Mouse (Mus musculus): ENCODE data around the gene Sox8.

The Sox8 gene

DNA sequence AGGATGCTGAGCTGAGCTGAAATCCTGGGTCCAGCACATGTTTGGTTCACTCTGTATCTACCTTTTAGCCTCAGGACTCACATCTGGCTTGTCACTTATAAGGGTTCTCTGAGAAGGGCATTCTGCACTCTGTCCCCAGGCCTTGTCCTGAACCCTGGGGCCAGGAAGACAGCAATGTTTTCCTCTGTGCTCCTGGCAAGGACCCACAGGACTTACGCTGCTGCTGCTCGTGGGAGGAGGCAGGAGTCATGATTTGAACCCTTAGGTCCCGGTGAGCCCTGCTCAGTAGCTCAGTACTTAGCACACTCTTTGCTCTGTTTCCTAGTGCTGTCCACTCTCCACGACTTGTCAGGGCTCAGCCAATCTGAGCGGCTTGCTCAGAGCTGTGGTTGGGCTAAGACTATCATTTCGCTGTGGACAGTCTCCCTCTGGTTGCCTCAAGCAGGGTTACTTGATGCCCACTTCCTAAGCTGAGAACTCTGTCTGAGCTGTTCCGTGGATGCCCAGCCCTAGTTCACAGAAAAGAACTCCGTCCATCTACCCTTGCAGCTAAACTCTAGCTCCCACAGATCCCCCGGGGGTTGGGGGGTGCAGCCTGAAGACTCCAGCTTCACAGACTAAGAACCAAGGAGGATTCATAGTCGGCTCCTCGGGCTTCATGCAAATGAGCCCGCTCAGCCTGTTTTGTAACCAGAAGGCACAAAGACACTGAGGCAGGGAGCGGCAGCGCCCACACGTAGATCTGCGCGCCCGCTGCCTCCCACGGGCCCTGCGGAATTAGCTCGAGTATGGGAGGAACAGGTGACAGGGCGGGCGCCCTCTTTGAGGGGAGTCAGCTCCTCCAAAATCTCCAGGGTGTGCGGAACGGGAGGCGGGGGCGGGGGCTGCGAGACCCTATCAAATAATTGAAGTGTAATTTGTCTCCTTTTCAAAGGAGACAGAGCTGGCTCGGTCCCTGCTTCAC, 14.5 kb downstream of the Sox8 start:
- peak; percentile 30 for DNase-seq (ENCODE audit: low read depth, low spot score)

DNA sequence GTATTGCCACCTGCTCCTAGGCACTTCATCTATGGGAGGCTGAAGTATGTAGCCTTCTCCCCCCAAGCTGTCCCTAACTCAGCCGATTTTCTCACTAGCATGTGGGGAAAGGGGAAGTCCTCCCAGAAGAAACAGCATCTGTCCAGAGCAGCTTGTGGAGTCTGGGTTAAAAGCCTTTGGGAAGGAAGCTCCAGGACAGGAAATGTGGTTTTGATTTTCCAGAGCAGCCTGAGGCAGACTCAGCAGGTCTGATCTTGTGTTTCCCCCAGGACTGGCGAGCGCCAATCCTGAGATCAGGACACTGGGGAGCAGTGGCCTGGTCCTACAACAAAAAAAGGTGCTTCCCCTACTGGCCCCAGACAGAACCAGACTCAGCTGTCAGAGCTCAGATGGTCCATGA, 15.3 kb downstream of the Sox8 start:
- DNase-seq (ENCODE audit: low read depth, low spot score): no peak

DNA sequence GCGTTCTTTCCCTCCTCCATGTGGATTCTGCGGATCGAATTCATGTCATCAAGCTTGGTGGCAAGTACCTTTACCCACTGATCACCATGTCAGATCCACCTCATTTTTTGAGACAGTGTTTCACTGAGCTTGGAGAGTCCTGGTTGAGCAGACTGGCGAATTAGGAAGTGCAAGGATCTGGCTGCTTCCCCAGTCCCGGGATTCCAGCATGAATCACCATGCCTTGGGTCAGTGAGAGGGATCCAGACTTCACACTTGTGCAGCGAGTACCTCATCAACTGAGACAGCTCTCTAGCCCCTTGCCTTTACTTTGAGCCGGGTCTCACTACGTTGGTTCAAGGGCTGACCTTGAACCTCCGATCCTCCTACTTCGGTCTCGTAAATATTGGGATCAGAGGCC, 19.2 kb downstream of the Sox8 start:
- DNase-seq (ENCODE audit: low read depth, low spot score): no peak

DNA sequence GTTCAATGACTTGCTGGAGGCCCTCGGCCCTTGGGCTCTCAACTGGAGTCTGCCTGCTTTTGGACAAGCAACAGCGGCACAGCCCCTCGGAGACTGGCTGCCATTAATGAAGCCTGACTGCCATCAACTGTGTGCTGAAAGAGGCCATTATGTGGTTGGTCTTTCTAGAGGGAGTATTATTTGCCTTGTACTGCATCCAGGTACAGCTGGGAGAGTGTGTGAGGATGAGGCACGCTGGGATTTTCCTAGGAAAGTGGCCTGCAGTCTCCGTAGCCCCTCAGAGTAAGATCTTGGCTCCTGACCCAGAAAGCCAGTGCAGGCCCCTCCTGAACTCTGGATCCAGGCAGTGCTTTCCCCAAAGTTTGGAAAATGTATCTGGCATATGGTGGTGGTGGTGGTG, 20.5 kb downstream of the Sox8 start:
- DNase-seq (ENCODE audit: low read depth, low spot score): no peak

DNA sequence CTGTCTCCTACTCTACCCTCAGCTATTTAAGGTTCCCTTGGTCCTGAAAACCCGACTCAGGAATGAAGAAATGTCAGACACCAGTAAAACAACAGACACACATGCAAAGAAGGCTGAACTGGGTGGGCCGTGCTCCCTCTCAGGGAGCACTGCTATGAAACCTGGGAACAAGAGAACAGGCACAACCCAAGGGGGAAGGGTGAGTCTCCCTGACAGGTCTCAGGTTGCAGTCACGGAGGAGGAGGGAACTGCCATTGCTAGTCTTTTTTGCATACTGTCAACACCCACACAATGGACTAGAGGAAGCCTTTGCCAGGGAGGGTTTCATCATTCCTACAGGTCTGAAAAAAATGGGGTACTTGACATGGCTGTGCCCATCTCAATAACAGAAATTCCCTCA, 23.5 kb downstream of the Sox8 start:
- peak; percentile 45 for DNase-seq (ENCODE audit: low read depth, low spot score)

GRCm38 (mm10) chr17:25541768-25542167, 28.7 kb downstream of the Sox8 start:
- DNase-seq (ENCODE audit: low read depth, low spot score): no peak

GRCm38 (mm10) chr17:25540731-25541130, 29.8 kb downstream of the Sox8 start:
- no peak for DNase-seq (ENCODE audit: low read depth, low spot score)

DNA sequence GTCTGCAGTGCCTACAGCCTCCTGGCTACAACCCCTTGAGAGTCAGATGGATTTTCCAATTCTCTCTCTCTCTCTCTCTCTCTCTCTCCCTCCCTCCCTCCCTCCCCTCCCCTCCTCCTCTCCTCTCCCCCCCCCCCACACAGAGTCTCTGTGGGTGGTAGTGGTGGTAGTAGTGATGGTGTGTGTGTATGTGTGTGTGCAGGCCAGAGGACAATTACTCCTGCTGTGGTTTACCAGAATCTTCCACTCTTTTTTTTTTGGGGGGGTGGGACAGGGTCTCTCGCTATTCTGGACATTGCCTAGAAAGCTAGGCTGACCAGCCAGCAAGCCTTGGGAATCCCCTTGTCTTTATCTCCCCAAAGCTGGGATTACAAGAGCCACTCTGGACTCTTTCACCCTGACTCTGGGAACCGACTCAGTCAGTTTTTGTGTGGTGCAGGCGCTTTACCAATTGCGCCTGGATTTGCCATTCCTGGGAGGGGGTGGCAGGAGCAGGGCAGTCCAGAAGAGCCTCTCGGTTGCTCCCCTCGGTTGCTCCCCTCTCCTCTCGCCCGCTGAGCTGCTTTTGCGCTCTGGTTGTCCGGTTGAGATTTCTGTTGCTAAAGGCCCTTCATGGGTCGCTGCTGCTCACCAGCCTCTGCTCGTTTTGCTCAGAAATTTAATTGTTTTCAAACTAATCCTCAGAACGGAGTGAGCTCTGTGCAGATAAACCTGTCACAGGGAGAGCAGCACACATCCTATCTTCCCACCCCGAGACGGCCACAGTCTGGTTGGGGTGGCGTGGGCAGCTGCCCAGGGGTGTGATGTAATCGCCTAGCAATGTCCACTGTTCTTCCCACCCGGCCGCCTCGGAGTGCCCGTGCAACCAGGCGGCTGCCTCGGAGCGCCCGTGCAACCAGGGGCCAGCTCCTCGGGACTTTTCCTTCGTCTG, 31.3 kb downstream of the Sox8 start:
- DNase-seq (ENCODE audit: low read depth, low spot score): no peak

- no peak for DNase-seq (ENCODE audit: low read depth, low spot score)
These were observed 40.0 kb downstream of the Sox8 start for GRCm38 (mm10) chr17:25530357-25531022.

DNA sequence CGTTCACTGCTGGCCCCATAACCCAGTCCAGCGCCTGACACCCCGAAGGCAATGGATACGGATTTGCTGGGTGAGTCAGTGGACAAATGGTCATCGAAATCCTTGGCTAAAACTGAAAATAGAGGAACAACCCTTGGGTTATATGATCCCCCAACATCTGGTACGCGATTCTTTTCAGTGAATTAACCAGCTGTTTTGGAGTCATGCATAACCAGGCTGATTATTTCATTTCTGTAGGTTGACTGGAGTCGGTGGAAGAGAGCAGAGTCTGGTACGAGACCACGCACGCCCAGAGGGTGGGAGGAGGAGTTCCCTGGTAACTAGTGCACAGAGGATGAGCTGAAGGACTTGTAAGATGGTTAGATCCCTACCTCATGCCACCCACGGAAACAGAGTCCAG, 48.4 kb downstream of the Sox8 start:
- no peak for DNase-seq (ENCODE audit: low read depth, low spot score)

DNA sequence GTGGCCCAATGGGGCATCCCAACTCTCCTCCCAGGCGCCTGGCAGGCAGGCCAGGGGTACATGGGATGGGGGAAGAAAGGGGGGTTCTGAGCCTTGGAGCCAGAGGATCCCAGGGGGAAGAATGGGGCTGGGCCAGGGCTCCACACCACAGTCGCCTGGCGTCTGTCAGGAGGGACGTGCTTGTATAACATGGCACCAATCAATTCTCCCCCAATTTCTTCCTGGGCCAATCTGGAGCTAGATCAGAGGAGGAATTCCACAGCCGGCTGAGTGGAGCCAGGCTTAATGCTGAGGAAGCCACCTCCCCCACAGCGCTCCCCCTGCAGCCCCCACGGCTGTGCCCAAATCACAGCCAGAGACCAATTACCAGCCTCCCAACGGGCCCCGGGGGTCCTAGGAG, 50.0 kb downstream of the Sox8 start:
- DNase-seq (ENCODE audit: low read depth, low spot score): no peak

- no peak for DNase-seq (ENCODE audit: low read depth, low spot score)
These were observed 51.0 kb downstream of the Sox8 start for GRCm38 (mm10) chr17:25519511-25519910.

- DNase-seq (ENCODE audit: low read depth, low spot score): no peak
These were observed 52.3 kb downstream of the Sox8 start for GRCm38 (mm10) chr17:25518144-25518543.

GRCm38 (mm10) chr17:25516315-25516714, 54.2 kb downstream of the Sox8 start:
- no peak for DNase-seq (ENCODE audit: low read depth, low spot score)

Data from R1 (cell line).